Comparison of ENCODE assay signal across 11 mouse cellular contexts in the genomic region with DNA sequence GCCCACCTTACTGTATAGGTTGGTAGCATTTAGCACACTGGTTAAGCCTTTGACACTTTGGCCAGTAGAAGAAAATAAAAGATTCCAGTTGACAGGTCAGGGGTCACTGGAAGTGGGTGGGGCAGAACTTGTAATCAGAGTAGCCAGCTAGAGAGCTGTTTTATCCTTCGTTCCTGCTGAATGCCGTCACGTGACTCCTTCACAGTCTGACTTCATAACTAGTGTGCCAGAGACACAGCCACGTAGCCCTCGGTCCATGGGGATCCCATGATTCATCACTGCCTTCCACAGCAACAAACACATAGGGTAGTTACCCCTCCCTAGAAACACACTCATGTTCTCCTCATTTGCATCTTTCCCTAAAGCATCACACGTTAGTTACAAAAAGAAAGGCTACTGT. TPM values are rescaled to one million over a fixed set of nuclear protein-coding genes. Genes with fewer than 3 reads are reported as not detected.
DNase-seq lines count a peak whose midpoint lies in the region; ATAC-seq and TF ChIP-seq lines count a peak whose summit lies in the region.
"Had no signal": no experiment of that assay in that cellular context is flagged by ENCODE, and none has a peak within 500 bp of the region (broad histone marks: within the 10 kb centered on the region; RNA-seq: fewer than 3 reads in every experiment).

No protein-coding gene starts in this region.

- whole genome bisulfite sequencing in hindbrain, embryonic 10.5 days, result 14% methylated on average over 6 of the region's 6 CpGs
- 12% methylated on average over 6 of the region's 6 CpGs for WGBS in hindbrain, embryonic 14.5 days
- 20% methylated on average over 6 of the region's 6 CpGs for WGBS in heart, embryonic 16.5 days
- 40% methylated on average over 6 of the region's 6 CpGs for WGBS in stomach, postnatal 0 days
- 23% methylated on average over 6 of the region's 6 CpGs for WGBS in forebrain, embryonic 14.5 days

- H3K4me1 ChIP-seq in hindbrain, embryonic 10.5 days (replicated peaks), result peaks cover 41% of the 10 kb centered on the region
- peaks cover 5% of the 10 kb centered on the region; the same call in 1 of the 2 replicates for H3K4me1 ChIP-seq in hindbrain, embryonic 14.5 days (replicated peaks; ENCODE audit: control insufficient read depth, insufficient read depth, low read length)
- peaks cover 21% of the 10 kb centered on the region for H3K4me1 ChIP-seq in heart, embryonic 16.5 days (ENCODE audit: control insufficient read depth, insufficient read depth, low read length)
- H3K4me1 ChIP-seq in stomach, postnatal 0 days (replicated peaks; ENCODE audit: control insufficient read depth, insufficient read depth), result peaks cover 7% of the 10 kb centered on the region; the same call in 1 of the 2 replicates
- H3K4me1 ChIP-seq in forebrain, embryonic 14.5 days (ENCODE audit: control insufficient read depth, insufficient read depth, low read length), result peaks cover 13% of the 10 kb centered on the region

- peak; percentile 53 for DNase-seq in hindbrain, embryonic 10.5 days (ENCODE audit: low spot score)
- DNase-seq in hindbrain, embryonic 14.5 days (ENCODE audit: low spot score), result no peak
- DNase-seq in urinary bladder, postnatal 14 days (ENCODE audit: low spot score), result peak; percentile 28
- DNase-seq in urinary bladder, adult 18-20 months (ENCODE audit: low spot score in 2 of 2), result no peak
- DNase-seq in stomach, postnatal 0 days (ENCODE audit: low spot score), result no peak
- no peak for DNase-seq in forebrain, embryonic 14.5 days (ENCODE audit: low spot score)
- no peak for DNase-seq in thymus, postnatal 0 days (ENCODE audit: low spot score)
- DNase-seq: cerebellum, adult 8-10 months; forebrain, postnatal 0 days had no signal

- H3K4me3 ChIP-seq in hindbrain, embryonic 10.5 days, result no peak overlapping the region
- H3K4me3 ChIP-seq in hindbrain, embryonic 14.5 days (replicated peaks; ENCODE audit: low read length), result no peak overlapping the region
- no peak overlapping the region for H3K4me3 ChIP-seq in heart, embryonic 16.5 days (ENCODE audit: low read length)
- H3K4me3 ChIP-seq in stomach, postnatal 0 days (ENCODE audit: low read depth, low read length), result no peak overlapping the region
- no peak overlapping the region for H3K4me3 ChIP-seq in forebrain, embryonic 14.5 days (ENCODE audit: low read depth, low read length)
- H3K4me3 ChIP-seq: embryonic facial prominence, embryonic 15.5 days had no signal

- no peak overlapping the region for H3K4me2 ChIP-seq in hindbrain, embryonic 14.5 days (replicated peaks)
- H3K4me2 ChIP-seq in heart, embryonic 16.5 days (ENCODE audit: low read depth, low read length), result no peak overlapping the region
- no peak overlapping the region for H3K4me2 ChIP-seq in stomach, postnatal 0 days (replicated peaks; ENCODE audit: low read depth)
- H3K4me2 ChIP-seq in forebrain, embryonic 14.5 days (ENCODE audit: low read length), result no peak overlapping the region
- H3K4me2 ChIP-seq: embryonic facial prominence, embryonic 15.5 days had no signal

- H3K9ac ChIP-seq in hindbrain, embryonic 14.5 days, result no peak overlapping the region
- H3K9ac ChIP-seq in heart, embryonic 16.5 days (ENCODE audit: low read length), result no peak overlapping the region
- H3K9ac ChIP-seq in stomach, postnatal 0 days (ENCODE audit: low read length), result no peak overlapping the region
- no peak overlapping the region for H3K9ac ChIP-seq in forebrain, embryonic 14.5 days (ENCODE audit: low read length)
- H3K9ac ChIP-seq: embryonic facial prominence, embryonic 15.5 days; forebrain, postnatal 0 days had no signal

- no peaks in the 10 kb centered on the region for H3K27me3 ChIP-seq in hindbrain, embryonic 10.5 days (ENCODE audit: insufficient read depth, poor library complexity, severe bottlenecking)
- no peaks in the 10 kb centered on the region for H3K27me3 ChIP-seq in hindbrain, embryonic 14.5 days (ENCODE audit: control insufficient read depth, insufficient read depth, low read length)
- no peaks in the 10 kb centered on the region for H3K27me3 ChIP-seq in heart, embryonic 16.5 days (ENCODE audit: control insufficient read depth, insufficient read depth, low read length)
- H3K27me3 ChIP-seq in stomach, postnatal 0 days (ENCODE audit: control insufficient read depth, insufficient read depth, low read length), result no peaks in the 10 kb centered on the region
- no peaks in the 10 kb centered on the region for H3K27me3 ChIP-seq in forebrain, embryonic 14.5 days (replicated peaks; ENCODE audit: control insufficient read depth, insufficient read depth, low read length)
- H3K27me3 ChIP-seq: embryonic facial prominence, embryonic 15.5 days had no signal

- no peak for TF ChIP-seq CTCF in stomach, postnatal 0 days (IDR thresholded peaks at IDR 0.05; ENCODE audit: low read depth)

- H3K36me3 ChIP-seq in hindbrain, embryonic 10.5 days, result no peaks in the 10 kb centered on the region
- no peaks in the 10 kb centered on the region for H3K36me3 ChIP-seq in hindbrain, embryonic 14.5 days (replicated peaks; ENCODE audit: control insufficient read depth, insufficient read depth)
- H3K36me3 ChIP-seq in heart, embryonic 16.5 days (ENCODE audit: control insufficient read depth, insufficient read depth), result no peaks in the 10 kb centered on the region
- H3K36me3 ChIP-seq in stomach, postnatal 0 days (ENCODE audit: control insufficient read depth, insufficient read depth, low read length), result peaks cover under 1% of the 10 kb centered on the region
- 0 out of 2 replicates have a peak, but pooled peaks cover 5% of the 10 kb centered on the region for H3K36me3 ChIP-seq in forebrain, embryonic 14.5 days (ENCODE audit: control insufficient read depth, insufficient read depth, low read length)

- no peaks in the 10 kb centered on the region for H3K9me3 ChIP-seq in hindbrain, embryonic 10.5 days
- H3K9me3 ChIP-seq in hindbrain, embryonic 14.5 days (ENCODE audit: control insufficient read depth, low read length), result no peaks in the 10 kb centered on the region
- no peaks in the 10 kb centered on the region for H3K9me3 ChIP-seq in heart, embryonic 16.5 days (replicated peaks; ENCODE audit: control insufficient read depth, low read length)
- H3K9me3 ChIP-seq in stomach, postnatal 0 days (ENCODE audit: control insufficient read depth, low read length), result no peaks in the 10 kb centered on the region
- no peaks in the 10 kb centered on the region for H3K9me3 ChIP-seq in forebrain, embryonic 14.5 days (replicated peaks; ENCODE audit: control insufficient read depth, low read length)
- H3K9me3 ChIP-seq: embryonic facial prominence, embryonic 15.5 days had no signal

- TF ChIP-seq EP300 in stomach, postnatal 0 days (optimal IDR thresholded peaks at IDR 0.05), result no peak

- H3K27ac ChIP-seq in hindbrain, embryonic 10.5 days, result peak overlapping the region; percentile 25; the same call in 1 of the 2 replicates
- H3K27ac ChIP-seq in hindbrain, embryonic 14.5 days, result no peak overlapping the region
- H3K27ac ChIP-seq in heart, embryonic 16.5 days (ENCODE audit: low read length), result no peak overlapping the region
- no peak overlapping the region for H3K27ac ChIP-seq in stomach, postnatal 0 days (replicated peaks)
- no peak overlapping the region for H3K27ac ChIP-seq in forebrain, embryonic 14.5 days (ENCODE audit: low read depth, low read length)
- H3K27ac ChIP-seq: embryonic facial prominence, embryonic 15.5 days had no signal

- ATAC-seq in hindbrain, embryonic 14.5 days (ENCODE audit: low FRiP score), result no peak
- ATAC-seq in heart, embryonic 16.5 days (replicated peaks; ENCODE audit: extremely low read depth, insufficient read depth, low FRiP score), result peak; percentile 47; the same call in 1 of the 2 replicates
- peak; percentile 45; the same call in 1 of the 2 replicates for ATAC-seq in stomach, postnatal 0 days (ENCODE audit: low FRiP score, low TSS enrichment)
- no peak for ATAC-seq in forebrain, embryonic 14.5 days

RNA-seq across cellular contexts. Expression of a gene that starts 11.4 kb away (rescaled TPM):
- polyA plus RNA-seq in hindbrain, embryonic 10.5 days (2016; fragmentation: Nextera tagmentation; extraction: Ambion mirVana), result 19.6 and 20.9 TPM in 2 replicates
- 38.6 and 40.7 TPM in 2 replicates for polyA plus RNA-seq in hindbrain, embryonic 14.5 days (2014; fragmentation: Nextera tagmentation; extraction: Ambion mirVana)
- 14.7 and 15.8 TPM in 2 replicates for polyA plus RNA-seq in heart, embryonic 16.5 days (2015; fragmentation: Nextera tagmentation; extraction: Ambion mirVana)
- 13.2 and 14.7 TPM in 2 replicates for polyA plus RNA-seq in stomach, postnatal 0 days (2015; fragmentation: Nextera tagmentation; extraction: Ambion mirVana)
- 24.8 and 31.0 TPM in 2 replicates for polyA plus RNA-seq in forebrain, embryonic 14.5 days (2014; fragmentation: Nextera tagmentation; extraction: Ambion mirVana)
- polyA plus RNA-seq in thymus, postnatal 0 days (2015; fragmentation: Nextera tagmentation; extraction: Ambion mirVana), result 20.5 and 22.5 TPM in 2 replicates

Comparison
In these comparisons a context has a peak if more than half of its experiments do, and no peak if none do; other contexts are left out.
1. DNase-seq: peak in hindbrain, embryonic 10.5 days (single experiment) and urinary bladder, postnatal 14 days (single experiment); none in hindbrain, embryonic 14.5 days (single experiment), urinary bladder, adult 18-20 months (0 of 2), stomach, postnatal 0 days (single experiment), forebrain, embryonic 14.5 days (single experiment) and thymus, postnatal 0 days (single experiment).
2. ATAC-seq: peak in heart, embryonic 16.5 days (single experiment) and stomach, postnatal 0 days (single experiment); none in hindbrain, embryonic 14.5 days (single experiment) and forebrain, embryonic 14.5 days (single experiment).